Mouse (Mus musculus) ES-E14 (cell line): ENCODE measurements around the gene Amhr2. TPM values are rescaled to one million over a fixed set of nuclear protein-coding genes. Genes with fewer than 3 reads are reported as not detected.

Source experiments
- DNase-seq: peaks from one replicate; pipeline ENCODE4 v3.0.0-alpha.2; 2013; ENCODE audit warnings: low read depth, low spot score
- H3K27ac ChIP-seq: 2 replicates; pipeline ENCODE4 v1.5.1; 2012; ENCODE audit warnings: low read depth, mild to moderate bottlenecking, low read length, moderate library complexity, mixed read lengths; ENCODE audit not compliant: poor library complexity, insufficient read depth, severe bottlenecking
- H3K36me3 ChIP-seq: 2 replicates; pipeline ENCODE4 v1.6.1; 2012; ENCODE audit warnings: mild to moderate bottlenecking, low read length, moderate library complexity, mixed read lengths; ENCODE audit not compliant: control insufficient read depth, poor library complexity, insufficient read depth, severe bottlenecking
- H3K4me1 ChIP-seq, 2 experiments: fragments of 150-350 bp in 1 of 2; sonication (generic) in 1 of 2; 2 replicates each; pipeline ENCODE4 v1.6.1; 2012; ENCODE audit warnings: low read length in 2 of 2, mild to moderate bottlenecking in 1 of 2, mixed read lengths in 1 of 2; ENCODE audit not compliant: control insufficient read depth in 2 of 2, insufficient read depth in 2 of 2, poor library complexity in 1 of 2
- H3K4me3 ChIP-seq, 2 experiments: fragments of 150-350 bp in 1 of 2; sonication (generic) in 1 of 2; 2 replicates each; pipeline ENCODE4 v1.5.1; 2012; ENCODE audit warnings: low read length in 2 of 2, low read depth in 1 of 2, mild to moderate bottlenecking in 1 of 2, mixed read lengths in 1 of 2; ENCODE audit not compliant: insufficient read depth in 1 of 2, poor library complexity in 1 of 2, severe bottlenecking in 1 of 2
- H3K9ac ChIP-seq: 2 replicates; pipeline ENCODE4 v1.6.1; 2012; ENCODE audit warnings: low read depth, mild to moderate bottlenecking, low read length, mixed read lengths; ENCODE audit not compliant: poor library complexity, insufficient read depth, severe bottlenecking
- H3K9me3 ChIP-seq: fragments of 150-350 bp; sonication (generic); 2 replicates; pipeline ENCODE4 v1.6.1; 2012; ENCODE audit warnings: low read depth, mild to moderate bottlenecking, low read length; ENCODE audit not compliant: control insufficient read depth, insufficient read depth
- CHD2 ChIP-seq: IDR thresholded peaks from 2 replicates; pipeline ENCODE4 v1.6.1; 2014; ENCODE audit warnings: mild to moderate bottlenecking, low read depth, low read length, inconsistent platforms
- HCFC1 ChIP-seq: IDR thresholded peaks from 2 replicates; pipeline ENCODE4 v1.6.1; 2012; ENCODE audit warnings: low read length, inconsistent platforms, borderline replicate concordance; ENCODE audit not compliant: insufficient read depth
- MAFK ChIP-seq: IDR thresholded peaks from 2 replicates; pipeline ENCODE4 v1.6.1; 2014; ENCODE audit warnings: mild to moderate bottlenecking, low read depth, low read length, inconsistent platforms; ENCODE audit not compliant: insufficient read depth
- ZC3H11A ChIP-seq: IDR thresholded peaks from 2 replicates; pipeline ENCODE4 v1.6.1; 2012; ENCODE audit warnings: low read depth, mild to moderate bottlenecking, inconsistent platforms, low read length, borderline replicate concordance
- ZNF384 ChIP-seq: IDR thresholded peaks from 2 replicates; pipeline ENCODE4 v1.6.1; 2012; ENCODE audit warnings: low read depth, low read length, inconsistent platforms
- in situ Hi-C, 2 experiments: fragments of 600-800 bp; cut with MboI; formaldehyde crosslinking; loops; one replicate each; pipeline ENCODE4 v1.15.1; 2025; ENCODE audit warnings: low sequenced_read_pairs in 2 of 2, inconsistent platforms in 1 of 2; ENCODE audit not compliant: unreplicated experiment in 2 of 2
- total RNA-seq: library from RNA; depleted of rRNA; stranded (reverse); fragments of 300-350 nt; gene quantifications from 2 replicates; pipeline ENCODE4 v1.2.3, GENCODE M21; 2012

The Amhr2 gene
- total RNA-seq, 1 experiment = 5.6 TPM

GRCm38 (mm10) chr15:102420986-102421385 is 24.2 kb upstream of the Amhr2 start:
- no peak overlapping the region for H3K4me3 ChIP-seq
- no peaks in the 10 kb centered on the region for H3K9me3 ChIP-seq
- TF ChIP-seq HCFC1 = no peak
- TF ChIP-seq ZNF384 = no peak
- no peak for TF ChIP-seq CHD2
- TF ChIP-seq MAFK = no peak
- TF ChIP-seq ZC3H11A = no peak
- no peak overlapping the region for H3K27ac ChIP-seq
- H3K9ac ChIP-seq = no peak overlapping the region
- no peaks in the 10 kb centered on the region; a peak in 1 of 4 replicates for H3K4me1 ChIP-seq
- peaks cover 4% of the 10 kb centered on the region for H3K36me3 ChIP-seq
- DNase-seq = no peak
- in situ Hi-C loops = no loop called here

GRCm38 (mm10) chr15:102421437-102421836 is 23.7 kb upstream of the Amhr2 start:
- Histone ChIP-seq H3K4me3 (no peak overlapping the region), H3K36me3 (peaks cover 4% of the 10 kb centered on the region), H3K4me1 (no peaks in the 10 kb centered on the region; a peak in 1 of 4 replicates), H3K27ac (no peak overlapping the region), H3K9ac (no peak overlapping the region), H3K9me3 (no peaks in the 10 kb centered on the region)
- TF ChIP-seq ZC3H11A = 0 out of 2 replicates have a peak, but pooled peaks have one; percentile 9
- no peak for TF ChIP-seq CHD2
- no peak for DNase-seq
- in situ Hi-C loops = no loop called here

GRCm38 (mm10) chr15:102423602-102424240 is 21.4 kb upstream of the Amhr2 start:
- no peak for TF ChIP-seq ZNF384
- TF ChIP-seq HCFC1 = no peak
- no peak for TF ChIP-seq MAFK
- TF ChIP-seq ZC3H11A = no peak
- TF ChIP-seq CHD2 = no peak
- H3K36me3 ChIP-seq = peaks cover 4% of the 10 kb centered on the region
- H3K4me3 ChIP-seq = no peak overlapping the region
- H3K27ac ChIP-seq = no peak overlapping the region
- H3K9me3 ChIP-seq = no peaks in the 10 kb centered on the region
- H3K9ac ChIP-seq = no peak overlapping the region
- no peak for DNase-seq
- H3K4me1 ChIP-seq = no peaks in the 10 kb centered on the region; a peak in 1 of 4 replicates
- in situ Hi-C loops = no loop called here

GRCm38 (mm10) chr15:102424657-102425056 is 20.5 kb upstream of the Amhr2 start:
- in situ Hi-C loops = no loop called here
- no peak overlapping the region for H3K9ac ChIP-seq
- H3K27ac ChIP-seq = no peak overlapping the region
- peaks cover 7% of the 10 kb centered on the region for H3K36me3 ChIP-seq
- no peak for DNase-seq
- TF ChIP-seq HCFC1 (no peak), CHD2 (no peak), ZNF384 (no peak), ZC3H11A (no peak), MAFK (no peak)
- H3K9me3 ChIP-seq = no peaks in the 10 kb centered on the region
- H3K4me3 ChIP-seq = no peak overlapping the region
- no peaks in the 10 kb centered on the region; a peak in 1 of 4 replicates for H3K4me1 ChIP-seq

- in situ Hi-C loops = no loop called here
- no peak overlapping the region for H3K4me3 ChIP-seq
- H3K36me3 ChIP-seq = peaks cover 16% of the 10 kb centered on the region
- no peak for DNase-seq
- TF ChIP-seq ZC3H11A (no peak), MAFK (peak; percentile 99)
- no peak overlapping the region for H3K9ac ChIP-seq
- H3K9me3 ChIP-seq = no peaks in the 10 kb centered on the region
- no peak overlapping the region for H3K27ac ChIP-seq
- H3K4me1 ChIP-seq = no peaks in the 10 kb centered on the region
Measured at GRCm38 (mm10) chr15:102426963-102427362, 18.2 kb upstream of the Amhr2 start.
